Mouse (Mus musculus) kidney, embryonic 16.5 days (tissue): ENCODE data around the gene Bphl. TPM values are rescaled to one million over a fixed set of nuclear protein-coding genes. Genes with fewer than 3 reads are reported as not detected.

Experiments
- ATAC-seq: fragments of 200-750 bp; cut with Nextera tagmentation; 2 replicates; pipeline ENCODE4 v1.8.0; 2017; ENCODE audit warnings: moderate TSS enrichment; ENCODE audit not compliant: low FRiP score, low TSS enrichment
- H3K27ac ChIP-seq: fragments of 300-500 bp; sonication (generic); 2 replicates; pipeline ENCODE4 v1.5.1; 2014; ENCODE audit warnings: low read length
- H3K27me3 ChIP-seq: fragments of 300-500 bp; sonication (generic); 2 replicates; pipeline ENCODE4 v1.6.1; 2014; ENCODE audit warnings: low read length, control low read depth, mixed read lengths; ENCODE audit not compliant: insufficient read depth
- H3K36me3 ChIP-seq: fragments of 300-500 bp; sonication (generic); 2 replicates; pipeline ENCODE4 v1.6.1; 2014; ENCODE audit warnings: low read length, control low read depth, mixed read lengths; ENCODE audit not compliant: insufficient read depth
- H3K4me1 ChIP-seq: fragments of 300-500 bp; sonication (generic); 2 replicates; pipeline ENCODE4 v1.6.1; 2014; ENCODE audit warnings: low read length, control low read depth, mixed read lengths; ENCODE audit not compliant: insufficient read depth
- H3K4me2 ChIP-seq: fragments of 300-500 bp; sonication (generic); replicated peaks from 2 replicates; pipeline ENCODE4 v1.6.1; 2014; ENCODE audit warnings: low read depth, low read length
- H3K4me3 ChIP-seq: fragments of 300-500 bp; sonication (generic); 2 replicates; pipeline ENCODE4 v1.5.1; 2014; ENCODE audit warnings: mild to moderate bottlenecking, low read length
- H3K9ac ChIP-seq: fragments of 300-500 bp; sonication (generic); replicated peaks from 2 replicates; pipeline ENCODE4 v1.6.1; 2014; ENCODE audit warnings: low read length
- H3K9me3 ChIP-seq: fragments of 300-500 bp; sonication (generic); 2 replicates; pipeline ENCODE4 v1.6.1; 2016; ENCODE audit warnings: low read length, control low read depth
- WGBS: fragments of 180-500 bp; shearing (Covaris S2); extraction: QIAGEN DNeasy Blood & Tissue Kit; methylation state at CpG from one replicate; pipeline ENCODE4 v1.1.7; 2014; 5-methylcytosine and 5-hydroxymethylcytosine counted together
- polyA plus RNA-seq: library from polyadenylated mRNA; unstranded; fragments of >200 nt; fragmentation: Nextera tagmentation; extraction: Ambion mirVana; gene quantifications from 2 replicates; pipeline ENCODE4 v1.2.1, GENCODE M21; 2015

Gene Bphl
- polyA plus RNA-seq, 1 experiment from 2014 or later: 95.2 TPM

DNA sequence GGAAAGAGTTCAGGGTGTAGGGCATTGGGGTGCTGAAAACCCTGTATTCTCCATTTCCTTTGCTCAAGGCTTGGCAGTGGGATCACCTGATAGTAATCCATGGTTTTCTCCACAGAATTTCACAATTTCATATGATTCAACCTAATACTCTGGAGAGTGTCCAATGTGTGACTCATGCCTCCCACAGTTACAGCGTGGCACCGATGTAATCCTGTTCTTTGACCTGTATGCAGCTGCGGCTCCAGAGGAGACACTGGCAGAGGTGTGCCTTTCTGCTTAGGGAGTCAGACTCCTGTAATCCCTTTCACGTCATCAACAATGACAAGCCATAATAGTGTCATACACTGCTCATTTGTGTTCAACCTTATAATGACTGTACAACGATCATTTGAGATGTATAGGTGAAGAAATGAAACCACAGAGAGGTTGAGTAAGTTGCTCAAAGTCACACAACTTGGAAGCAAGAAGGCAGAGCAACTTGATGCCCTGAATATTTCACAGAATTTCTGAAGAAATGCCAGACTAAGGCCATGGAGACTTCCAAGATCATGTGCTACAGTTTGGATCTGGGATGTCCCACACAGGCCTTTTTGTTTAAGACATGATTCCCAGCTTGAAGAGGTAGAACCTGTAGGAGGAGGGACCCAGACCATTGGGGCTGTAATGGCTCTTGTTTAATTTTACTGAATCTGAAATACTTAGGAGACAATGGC lies 75.1 kb downstream of the Bphl start:
- Histone ChIP-seq H3K27ac (no peak overlapping the region), H3K4me3 (no peak overlapping the region), H3K27me3 (no peaks in the 10 kb centered on the region), H3K36me3 (no peaks in the 10 kb centered on the region), H3K9me3 (no peaks in the 10 kb centered on the region), H3K4me1 (no peaks in the 10 kb centered on the region), H3K4me2 (no peak overlapping the region), H3K9ac (no peak overlapping the region)
- 89% methylated on average over 5 of the region's 5 CpGs for WGBS
- ATAC-seq: no peak

DNA sequence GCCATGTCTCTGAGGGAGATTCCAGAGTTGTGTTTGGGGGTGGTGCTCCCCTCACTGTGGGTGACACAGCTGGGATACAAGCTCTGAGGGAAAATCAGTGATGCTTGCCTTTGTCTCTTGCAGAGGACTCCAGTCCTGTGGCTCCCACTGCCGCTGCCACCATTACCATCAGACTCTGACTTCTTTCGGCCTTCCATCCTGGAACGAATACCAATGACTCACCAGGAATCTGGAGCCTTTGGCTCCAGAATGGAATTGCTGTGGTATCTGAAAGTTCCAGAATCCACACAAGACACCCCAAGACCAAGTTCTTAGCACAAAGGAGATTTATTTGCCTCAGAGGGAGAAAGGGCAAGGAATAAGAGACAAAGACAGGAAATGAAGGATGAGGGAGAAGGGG lies 75.7 kb downstream of the Bphl start:
- ATAC-seq: no peak
- Histone ChIP-seq H3K27ac (no peak overlapping the region), H3K27me3 (no peaks in the 10 kb centered on the region), H3K4me2 (no peak overlapping the region), H3K4me1 (no peaks in the 10 kb centered on the region), H3K9ac (no peak overlapping the region), H3K4me3 (no peak overlapping the region), H3K9me3 (no peaks in the 10 kb centered on the region), H3K36me3 (no peaks in the 10 kb centered on the region)
- WGBS: 84% methylated on average over 3 of the region's 3 CpGs

DNA sequence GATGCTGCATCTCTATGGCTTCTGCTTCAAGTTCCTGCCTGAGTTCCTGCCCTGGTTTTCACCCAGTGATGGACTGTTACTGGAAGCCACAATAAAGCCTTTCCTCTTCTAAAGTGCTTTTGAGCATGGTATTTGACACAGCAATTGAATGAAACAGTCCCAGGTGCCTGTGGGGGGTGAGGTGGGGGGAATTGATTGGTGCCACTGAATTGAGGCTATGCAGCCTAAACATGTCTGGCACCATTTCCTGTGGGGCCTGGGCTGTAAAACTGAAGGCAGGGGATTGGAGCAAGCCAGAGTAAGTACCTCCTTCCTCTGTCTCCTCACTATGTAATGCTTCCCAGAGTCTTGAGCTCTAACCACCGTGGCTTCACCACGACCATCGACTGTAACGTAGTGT lies 77.3 kb downstream of the Bphl start:
- H3K27ac ChIP-seq: no peak overlapping the region
- ATAC-seq: no peak
- no peaks in the 10 kb centered on the region for H3K4me1 ChIP-seq
- no peaks in the 10 kb centered on the region for H3K36me3 ChIP-seq
- no peak overlapping the region for H3K4me3 ChIP-seq
- H3K27me3 ChIP-seq: no peaks in the 10 kb centered on the region
- H3K4me2 ChIP-seq: no peak overlapping the region
- H3K9ac ChIP-seq: no peak overlapping the region
- H3K9me3 ChIP-seq: no peaks in the 10 kb centered on the region
- 80% methylated on average over 4 of the region's 4 CpGs for WGBS

DNA sequence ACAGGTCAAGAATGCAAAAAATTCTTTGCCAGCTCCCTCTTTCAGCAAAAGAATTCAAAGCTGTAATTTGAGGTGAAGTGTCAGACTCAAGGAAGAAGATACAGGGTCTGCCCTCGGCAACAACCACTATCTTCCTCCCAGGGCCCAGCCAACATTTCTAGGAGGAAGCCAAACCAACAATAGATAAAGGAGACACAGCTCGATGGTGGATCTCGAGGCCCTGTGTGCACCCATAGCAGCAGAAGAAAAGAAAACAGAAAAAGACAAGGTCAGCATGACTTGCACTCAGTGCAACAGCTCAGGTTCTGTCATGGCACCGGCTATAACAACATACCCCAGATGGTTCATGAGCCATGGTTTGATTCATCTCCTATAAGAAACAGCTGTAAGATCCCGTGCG lies 79.1 kb downstream of the Bphl start:
- no peak for ATAC-seq
- WGBS: 61% methylated on average over 6 of the region's 6 CpGs
- no peaks in the 10 kb centered on the region for H3K27me3 ChIP-seq
- H3K27ac ChIP-seq: no peak overlapping the region
- no peak overlapping the region for H3K4me2 ChIP-seq
- no peak overlapping the region for H3K9ac ChIP-seq
- no peaks in the 10 kb centered on the region for H3K36me3 ChIP-seq
- no peaks in the 10 kb centered on the region for H3K9me3 ChIP-seq
- no peak overlapping the region for H3K4me3 ChIP-seq
- H3K4me1 ChIP-seq: no peaks in the 10 kb centered on the region

GRCm38 (mm10) chr13:34118816-34119215 lies 81.4 kb downstream of the Bphl start:
- no peak for ATAC-seq
- no peaks in the 10 kb centered on the region for H3K9me3 ChIP-seq
- H3K4me3 ChIP-seq: no peak overlapping the region
- H3K27me3 ChIP-seq: no peaks in the 10 kb centered on the region
- peaks cover 1% of the 10 kb centered on the region; the same call in 1 of the 2 replicates for H3K4me1 ChIP-seq
- H3K27ac ChIP-seq: no peak overlapping the region
- no peak overlapping the region for H3K4me2 ChIP-seq
- H3K36me3 ChIP-seq: no peaks in the 10 kb centered on the region
- 77% methylated on average over 4 of the region's 4 CpGs for whole genome bisulfite sequencing
- no peak overlapping the region for H3K9ac ChIP-seq

GRCm38 (mm10) chr13:34119406-34119805 lies 82.0 kb downstream of the Bphl start:
- peaks cover 6% of the 10 kb centered on the region for H3K4me1 ChIP-seq
- no peak for ATAC-seq
- no peaks in the 10 kb centered on the region for H3K27me3 ChIP-seq
- H3K9ac ChIP-seq: no peak overlapping the region
- no peak overlapping the region for H3K27ac ChIP-seq
- H3K4me2 ChIP-seq: no peak overlapping the region
- H3K9me3 ChIP-seq: no peaks in the 10 kb centered on the region
- H3K4me3 ChIP-seq: no peak overlapping the region
- 41% methylated on average over 4 of the region's 4 CpGs for WGBS
- no peaks in the 10 kb centered on the region for H3K36me3 ChIP-seq

- H3K27me3 ChIP-seq: no peaks in the 10 kb centered on the region
- H3K4me2 ChIP-seq: no peak overlapping the region
- ATAC-seq: no peak
- H3K36me3 ChIP-seq: no peaks in the 10 kb centered on the region
- 93% methylated on average over 2 of the region's 2 CpGs for WGBS
- H3K4me1 ChIP-seq: peaks cover 10% of the 10 kb centered on the region
- H3K4me3 ChIP-seq: no peak overlapping the region
- no peak overlapping the region for H3K9ac ChIP-seq
- H3K9me3 ChIP-seq: no peaks in the 10 kb centered on the region
- no peak overlapping the region for H3K27ac ChIP-seq
Measured at GRCm38 (mm10) chr13:34120536-34120935, 83.1 kb downstream of the Bphl start.

Other genes starting within 250 kb of the Bphl start
- not detected in 2 replicates for gene Serpinb6e, start 194.2 kb upstream of the Bphl start, polyA plus RNA-seq
- gene Serpinb6c, start 131.9 kb upstream of the Bphl start, polyA plus RNA-seq: 0.15 and 0.27 TPM in 2 replicates
- gene Nqo2, start 72.9 kb upstream of the Bphl start, polyA plus RNA-seq: 29.6 and 31.0 TPM in 2 replicates
- gene Ripk1, start 35.2 kb upstream of the Bphl start, polyA plus RNA-seq: 18.0 and 19.4 TPM in 2 replicates
- gene Serpinb6a, start 34.8 kb upstream of the Bphl start, polyA plus RNA-seq: 66.7 and 72.8 TPM in 2 replicates
- 143 and 150 TPM in 2 replicates for gene Tubb2a, start 40.4 kb downstream of the Bphl start, polyA plus RNA-seq
- gene Tubb2b, start 92.9 kb downstream of the Bphl start, polyA plus RNA-seq: 39.7 and 40.4 TPM in 2 replicates
- 67.4 and 74.9 TPM in 2 replicates for gene Psmg4, start 125.4 kb downstream of the Bphl start, polyA plus RNA-seq